Mouse (Mus musculus) cerebellum, adult (tissue): ENCODE measurements around the gene Cul7.

Experiments used
- ATAC-seq: cut with Nextera tagmentation; 2 replicates; pipeline ENCODE4 v1.9.2; 2017; ENCODE audit warnings: mild to moderate bottlenecking, moderate library complexity, mixed read lengths; ENCODE audit not compliant: insufficient number of reproducible peaks, low FRiP score, low TSS enrichment

Gene Cul7

DNA sequence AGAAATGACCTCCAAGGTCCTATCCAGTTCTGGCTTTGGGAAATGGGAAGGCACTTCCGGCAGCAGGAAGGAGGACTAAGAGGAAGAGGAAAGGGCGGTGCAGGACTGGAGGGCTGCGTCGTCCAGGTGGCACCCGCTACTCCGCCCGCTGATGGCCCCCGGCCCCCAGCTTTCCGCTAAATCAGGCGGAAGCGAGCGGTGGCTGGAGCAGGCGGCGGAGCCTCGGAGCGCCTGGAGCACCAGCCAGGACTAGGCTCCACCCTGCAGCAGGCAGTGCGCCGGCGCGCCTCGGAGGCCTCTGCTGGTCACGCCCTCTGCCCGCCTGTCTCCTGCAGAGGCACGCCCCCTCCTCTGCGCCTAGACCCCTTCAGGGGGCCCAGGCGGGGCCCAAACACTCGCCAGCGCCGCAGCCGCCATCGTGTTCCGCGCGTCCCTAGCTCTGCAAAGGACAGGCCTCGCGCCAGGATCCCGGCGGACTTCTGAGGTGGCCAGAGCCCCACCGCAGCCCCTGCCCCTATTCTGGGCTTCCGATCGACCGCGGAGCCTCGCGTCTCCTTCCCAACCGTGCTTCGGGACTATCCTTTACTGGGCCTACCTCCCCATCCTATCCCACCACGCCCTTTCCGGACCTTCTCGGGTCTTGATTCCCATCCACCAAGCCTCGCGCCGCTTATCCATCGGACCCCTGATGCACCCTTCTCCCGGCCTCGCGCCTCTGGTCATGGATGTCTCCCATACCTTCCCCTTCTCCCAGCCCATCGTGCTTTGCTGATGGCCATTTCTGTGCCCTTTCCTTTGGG is at the start of gene Cul7:
Gene Cul7, plus strand, starts transcription at position 106 of the 800 bp plus-strand sequence.
- ATAC-seq: peak; percentile 74

DNA sequence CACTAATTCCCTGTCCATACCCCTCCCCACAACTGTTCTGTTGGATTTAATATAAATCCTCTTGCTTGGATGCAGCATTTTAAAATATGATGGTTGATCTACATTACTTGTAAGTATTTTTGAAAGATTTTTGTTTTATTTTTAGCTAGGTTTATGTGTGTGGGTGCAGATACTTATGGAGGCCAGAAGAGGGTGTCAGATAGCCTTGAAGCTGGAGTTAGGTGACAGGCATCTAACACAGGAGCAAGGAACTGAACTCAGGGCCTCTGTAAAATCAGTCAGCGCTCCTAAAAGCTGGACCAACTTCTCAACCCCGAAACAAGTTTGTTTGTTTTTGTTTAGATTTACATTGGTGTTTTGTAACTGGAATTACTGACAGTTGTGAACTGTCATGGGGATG is 49.6 kb upstream of the Cul7 start:
- ATAC-seq: no peak

DNA sequence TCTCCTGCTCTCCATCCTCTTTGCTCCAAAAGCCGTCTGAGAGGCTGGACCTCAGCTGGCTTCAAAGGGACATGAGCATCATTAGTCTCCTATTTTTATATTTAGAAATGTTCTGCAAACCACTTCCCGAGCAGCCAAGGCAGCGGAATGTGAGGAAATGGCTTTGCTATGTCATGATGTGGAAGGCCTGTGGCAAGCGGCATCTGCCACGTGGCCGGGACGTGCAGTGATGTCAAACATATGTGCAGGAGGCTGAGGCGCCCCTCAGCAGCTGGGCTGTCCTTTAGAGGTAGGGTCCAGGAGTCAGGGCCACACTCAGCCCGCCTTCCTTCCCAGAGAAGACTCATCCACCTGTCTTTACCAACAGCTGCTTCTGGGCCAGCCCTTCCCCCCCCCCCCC is 47.9 kb upstream of the Cul7 start:
- no peak for ATAC-seq

DNA sequence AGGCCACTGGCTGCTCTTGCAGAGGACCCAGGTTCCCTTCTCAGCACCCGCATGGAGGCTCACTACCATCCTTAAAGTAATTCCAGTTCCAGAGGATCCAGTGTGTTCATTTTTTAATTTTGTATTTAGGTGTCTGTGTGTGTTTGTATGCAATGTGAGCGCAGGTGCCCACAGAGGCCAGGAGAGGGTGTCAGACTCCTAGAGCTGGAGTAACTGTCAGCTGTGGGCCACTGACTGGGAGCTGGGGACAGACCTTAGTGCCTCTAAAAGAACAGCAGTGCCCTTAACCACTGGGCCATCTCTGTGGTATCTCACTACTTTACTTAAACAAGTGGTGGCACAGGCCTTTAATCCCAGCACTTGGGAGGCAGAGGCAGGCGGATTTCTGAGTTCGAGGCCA is 46.9 kb upstream of the Cul7 start:
- no peak for ATAC-seq

DNA sequence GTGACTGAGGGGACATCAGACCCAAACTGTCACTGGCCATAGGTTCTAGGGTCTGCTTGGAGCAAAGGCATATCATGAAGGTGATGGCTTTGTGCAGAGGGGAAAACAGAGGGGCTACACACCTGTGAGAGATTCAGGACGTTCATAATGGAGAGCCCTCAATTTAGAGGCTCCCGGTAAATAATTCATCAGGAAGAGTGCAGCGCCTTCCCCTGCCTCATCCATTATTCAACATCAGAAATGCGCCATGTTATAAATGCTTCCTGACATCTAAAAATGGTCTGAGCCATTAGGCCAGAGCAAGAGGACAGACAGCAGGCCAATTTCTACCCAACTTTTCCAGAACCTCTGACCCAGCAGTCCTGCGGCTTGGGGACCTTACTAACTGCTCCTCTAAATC is 45.0 kb upstream of the Cul7 start:
- ATAC-seq: no peak

DNA sequence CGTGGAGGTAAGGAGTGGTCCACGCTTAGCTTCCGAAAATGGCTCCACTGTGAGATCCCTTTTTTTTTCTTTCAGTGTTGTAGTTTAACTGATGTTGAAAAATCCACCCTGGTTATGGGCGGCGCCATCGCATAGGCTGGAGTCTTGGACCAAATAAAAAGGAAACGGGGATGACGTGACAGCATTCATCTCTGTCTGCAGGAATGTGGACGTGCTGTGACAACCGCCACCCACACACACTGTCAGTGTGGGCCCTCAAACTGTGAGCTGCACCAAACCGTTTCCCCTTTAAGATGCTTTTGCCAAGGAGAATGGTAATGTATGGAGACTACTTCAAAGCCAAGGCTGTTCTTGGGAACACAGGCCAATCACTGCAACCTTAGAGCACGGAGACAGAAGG is 44.1 kb upstream of the Cul7 start:
- no peak for ATAC-seq

DNA sequence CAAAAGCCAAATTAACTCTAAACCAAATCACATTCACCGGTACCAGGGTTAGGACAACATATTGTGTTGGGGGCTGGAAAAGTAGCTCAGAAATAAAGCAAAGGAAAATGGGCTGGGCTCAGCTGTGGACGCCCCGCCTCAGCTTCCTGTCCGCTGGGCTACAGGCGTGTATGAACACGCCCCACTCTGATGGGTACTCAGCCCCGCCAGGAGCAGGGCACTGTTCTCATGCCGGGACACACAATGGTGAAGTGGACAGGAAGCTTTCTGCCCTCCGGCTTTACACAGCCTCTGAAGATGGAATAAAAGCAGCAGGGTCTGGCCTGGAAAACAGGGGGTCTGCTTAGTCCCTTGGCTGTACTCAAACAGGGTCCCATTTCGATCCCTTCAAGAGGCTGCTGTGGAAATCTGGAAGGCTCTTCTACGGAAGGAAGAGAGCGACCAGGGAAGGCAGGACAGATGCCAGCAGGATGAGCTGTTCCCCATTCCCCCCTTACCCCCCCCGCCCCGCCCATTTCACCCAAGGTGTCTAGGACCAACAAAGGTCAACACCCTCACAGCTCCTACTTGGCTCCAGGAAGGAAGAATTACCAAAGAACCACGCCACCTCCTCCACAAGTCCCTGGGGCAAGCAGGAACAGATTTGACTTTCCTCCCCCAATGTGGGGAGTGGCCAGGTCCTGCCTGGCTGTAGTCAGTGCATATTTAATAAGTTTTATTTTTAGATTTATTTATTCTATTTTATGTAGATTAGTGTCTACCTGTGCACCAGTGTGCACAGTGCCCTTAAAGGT is 40.2 kb upstream of the Cul7 start:
- ATAC-seq: no peak

DNA sequence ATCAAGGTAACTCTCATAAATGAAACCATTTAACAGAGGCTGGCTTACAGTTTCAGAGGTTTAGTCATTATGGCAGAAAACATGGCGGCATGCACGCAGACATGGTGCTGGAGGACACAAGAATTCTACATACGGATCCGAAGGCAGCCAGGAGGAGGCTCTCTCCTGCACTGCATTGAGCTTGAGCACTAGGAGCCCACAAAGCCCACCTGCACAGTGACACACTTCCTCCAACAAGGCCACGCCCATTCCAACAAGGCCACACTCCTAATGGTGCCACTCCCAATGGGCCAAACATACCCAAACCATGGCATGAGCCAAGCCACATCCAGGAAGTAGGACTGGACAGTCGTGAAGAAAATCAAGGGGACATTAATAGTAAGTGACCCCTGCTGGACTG is 38.8 kb upstream of the Cul7 start:
- ATAC-seq: no peak

DNA sequence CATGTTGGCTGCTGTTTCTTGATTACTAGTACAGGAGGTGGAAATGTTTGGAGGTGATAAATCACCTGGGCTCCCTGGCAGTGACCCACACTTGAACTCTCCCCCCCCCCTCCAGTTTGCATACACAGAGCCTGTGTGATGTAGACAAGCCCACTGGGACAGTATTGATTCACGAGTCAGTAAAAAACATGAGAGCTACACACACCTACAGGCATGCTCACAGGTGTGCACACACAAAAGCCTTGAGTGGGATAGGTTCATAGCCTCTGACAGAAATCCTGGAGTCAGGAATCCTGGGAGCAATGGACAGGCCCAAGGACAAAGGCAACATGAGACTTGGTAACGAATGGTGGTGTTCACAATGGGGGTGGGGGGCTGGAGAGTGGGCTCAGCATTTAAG is 37.9 kb upstream of the Cul7 start:
- no peak for ATAC-seq

DNA sequence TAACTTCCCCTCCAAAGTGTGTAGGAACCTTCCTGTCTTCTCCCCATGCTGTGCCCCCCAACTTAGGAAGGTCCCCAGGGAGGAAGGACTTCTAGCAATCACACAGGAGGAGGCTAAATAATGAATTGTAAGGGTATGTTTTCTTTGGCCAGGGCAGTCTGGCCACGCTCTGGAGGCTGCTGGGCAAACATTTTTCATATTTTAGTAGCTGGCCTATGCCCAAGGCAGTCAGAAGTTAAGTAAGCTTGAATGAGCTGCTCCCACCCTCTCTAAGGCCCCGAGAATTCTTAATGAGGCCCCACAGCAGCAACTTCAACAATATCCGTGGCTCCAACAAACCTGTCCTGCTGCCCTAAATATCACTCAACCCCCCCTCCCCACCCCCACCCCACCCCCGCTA is 37.3 kb upstream of the Cul7 start:
- no peak for ATAC-seq

DNA sequence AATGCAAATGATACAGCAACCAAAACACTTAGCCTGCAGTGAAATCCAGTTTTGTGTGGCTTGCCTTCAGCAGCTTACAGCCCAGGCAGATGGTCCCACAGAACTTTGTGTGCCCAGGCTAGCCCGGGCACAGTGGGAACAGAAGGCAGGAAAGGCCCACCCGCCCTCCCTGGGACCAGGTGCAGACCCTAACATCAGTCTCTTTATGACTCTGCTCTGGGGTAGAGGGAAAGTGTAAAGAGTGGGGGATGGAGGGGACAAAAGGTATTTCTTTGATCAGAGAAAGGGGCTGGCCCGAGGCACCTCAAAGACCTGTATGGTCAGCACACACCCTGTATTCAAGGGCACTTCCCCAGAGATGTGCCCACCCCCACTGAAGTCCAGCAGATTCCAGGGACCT is 36.9 kb upstream of the Cul7 start:
- ATAC-seq: no peak

DNA sequence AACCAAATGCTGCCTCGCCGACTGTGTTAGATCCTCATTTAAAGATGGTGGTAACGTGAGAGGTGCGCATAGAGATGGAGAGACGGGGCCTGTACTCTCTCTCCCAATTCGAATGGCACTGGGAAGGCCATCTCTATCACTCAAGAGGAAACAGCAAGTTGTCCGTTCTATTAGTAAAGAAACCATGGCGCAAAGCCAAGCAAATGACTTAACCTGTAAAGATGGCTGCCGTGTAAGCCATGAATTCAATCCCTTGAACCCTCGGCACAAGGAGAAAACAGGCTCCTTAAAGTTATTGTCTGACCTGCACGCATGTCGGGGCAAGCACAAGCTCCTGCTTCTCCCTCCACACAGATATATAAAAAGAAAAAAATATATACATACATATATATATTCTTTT is 32.3 kb upstream of the Cul7 start:
- no peak for ATAC-seq

DNA sequence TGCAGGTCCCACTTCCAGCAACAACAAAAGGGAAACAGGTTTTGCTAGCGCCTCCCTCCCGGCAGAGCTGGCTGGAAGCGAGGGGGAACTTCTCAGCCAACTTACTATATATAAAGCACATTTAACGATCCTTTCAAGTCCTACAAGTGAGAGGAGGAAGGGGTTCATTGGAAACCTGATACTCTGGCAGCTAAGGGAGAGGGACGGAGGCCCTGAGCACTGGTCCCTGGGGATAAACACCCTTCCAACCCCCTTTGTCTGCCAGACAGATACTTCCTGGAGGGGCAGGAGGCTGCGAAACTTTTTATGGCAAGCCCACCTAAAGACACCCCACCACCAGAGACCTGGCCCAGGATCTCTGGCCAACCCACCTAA is 31.8 kb upstream of the Cul7 start:
- ATAC-seq: no peak

DNA sequence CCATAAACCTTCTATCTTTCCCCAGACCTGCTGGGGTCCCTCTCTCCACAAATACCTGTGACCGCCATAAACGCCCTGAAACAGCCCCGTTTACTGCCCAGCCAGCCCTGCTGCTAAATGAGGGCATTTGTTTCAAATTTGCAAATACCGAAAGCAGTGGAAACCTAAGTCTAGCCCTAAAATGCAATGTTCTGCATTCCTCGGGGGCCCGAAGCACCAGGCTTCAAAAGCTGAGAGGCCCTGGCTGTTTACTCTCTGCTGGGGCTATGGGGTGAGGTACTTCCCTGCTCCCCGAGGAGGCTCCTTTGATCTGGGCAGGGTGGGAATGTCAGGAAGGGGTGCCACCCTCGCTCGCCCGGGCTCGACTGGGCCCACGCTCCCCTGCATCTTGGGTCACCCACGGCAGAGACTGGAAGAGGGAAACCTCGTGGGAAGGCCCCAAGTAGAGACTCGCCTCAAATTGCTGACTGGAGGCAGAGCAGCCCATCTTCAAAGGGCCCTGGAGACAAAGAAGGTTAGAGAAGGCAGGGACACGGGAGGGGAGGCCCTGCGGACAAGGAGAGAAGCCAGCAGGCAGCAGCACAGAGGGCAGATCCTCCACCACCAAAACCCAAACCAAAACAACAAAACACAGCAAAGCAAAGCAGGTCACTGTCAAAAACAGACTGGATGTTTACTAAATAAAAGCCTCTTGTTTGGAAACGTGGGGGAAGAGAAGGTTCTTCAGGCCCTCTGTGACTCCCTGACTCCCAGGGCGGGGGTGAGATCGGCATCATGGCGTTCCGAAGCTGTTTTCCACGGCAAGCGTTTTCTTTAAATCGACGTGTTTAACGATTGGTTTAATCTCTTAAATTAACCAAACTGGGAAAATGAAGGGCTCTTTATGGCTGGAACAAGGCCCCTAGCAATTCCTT is 31.1 kb upstream of the Cul7 start:
- no peak for ATAC-seq

DNA sequence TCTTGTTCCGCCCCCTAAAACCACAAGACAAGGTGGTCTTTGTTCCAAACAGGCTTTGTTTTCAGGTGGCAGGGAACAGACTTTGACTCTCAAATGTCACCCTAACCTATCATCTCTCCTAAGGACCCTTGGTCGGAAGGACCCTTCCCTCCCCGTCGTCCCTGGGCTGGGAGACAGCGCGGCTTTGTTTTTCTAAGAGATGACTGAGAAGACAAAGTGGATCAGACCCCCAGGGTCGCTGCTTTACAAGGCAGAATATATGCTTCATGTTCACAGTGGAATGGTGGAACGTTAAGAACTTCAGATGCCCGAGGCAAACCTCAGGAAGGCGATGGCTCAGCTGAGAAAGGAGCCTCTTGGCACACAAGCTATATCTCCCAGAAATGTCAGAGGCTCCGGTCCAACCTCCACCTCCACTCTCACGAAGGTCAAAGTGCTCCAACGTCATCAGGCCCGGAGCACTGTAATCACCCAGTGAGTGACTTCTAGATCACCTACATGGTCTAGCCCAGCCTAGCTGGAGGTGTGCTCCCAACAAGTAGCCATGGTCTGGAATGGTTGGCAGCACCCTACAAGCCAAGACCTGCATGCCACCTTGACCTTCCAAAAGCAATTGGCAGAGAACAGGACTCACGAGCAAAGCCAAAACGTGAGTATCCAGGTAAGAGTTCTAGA is 30.3 kb upstream of the Cul7 start:
- ATAC-seq: no peak

DNA sequence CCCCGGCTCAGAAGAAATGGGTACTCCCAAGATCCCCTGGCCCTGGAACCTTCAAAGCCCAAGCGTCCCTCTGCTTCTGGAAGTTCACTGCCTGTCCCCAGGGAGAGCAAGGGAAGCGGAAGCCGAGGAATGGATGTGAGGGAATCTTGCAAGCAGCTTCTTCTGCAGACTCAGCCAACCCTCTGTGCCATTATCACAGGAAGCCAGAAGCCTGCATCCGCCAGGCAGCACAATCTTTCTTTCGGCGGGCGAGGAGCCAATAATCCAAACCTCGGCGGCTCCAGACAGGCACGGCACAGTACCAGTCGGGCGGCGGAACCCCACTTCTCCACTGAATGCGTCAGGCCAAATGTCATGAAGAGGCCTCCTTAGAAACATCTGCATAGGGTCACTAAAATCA is 28.8 kb upstream of the Cul7 start:
- ATAC-seq: peak; percentile 49; the same call in 1 of the 2 replicates

DNA sequence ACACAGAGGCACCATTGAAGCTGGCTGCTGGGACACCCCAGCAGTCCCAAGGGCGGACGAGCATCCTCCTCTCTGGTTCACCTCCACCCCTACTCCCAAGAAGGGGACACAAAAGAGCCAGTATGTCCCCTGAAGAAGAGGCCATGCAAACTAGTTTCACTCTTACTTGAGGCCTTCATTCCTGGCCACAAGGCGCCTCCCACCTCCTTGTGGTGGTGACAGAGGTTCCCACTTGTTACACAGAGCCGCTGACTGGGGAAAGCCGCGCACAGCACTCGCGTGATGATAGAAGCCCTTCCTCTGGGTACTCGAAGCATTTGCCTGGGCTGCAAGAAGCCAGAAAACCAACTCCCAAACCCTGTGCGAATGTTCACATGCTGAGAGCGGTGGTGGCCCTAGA is 27.9 kb upstream of the Cul7 start:
- no peak for ATAC-seq

DNA sequence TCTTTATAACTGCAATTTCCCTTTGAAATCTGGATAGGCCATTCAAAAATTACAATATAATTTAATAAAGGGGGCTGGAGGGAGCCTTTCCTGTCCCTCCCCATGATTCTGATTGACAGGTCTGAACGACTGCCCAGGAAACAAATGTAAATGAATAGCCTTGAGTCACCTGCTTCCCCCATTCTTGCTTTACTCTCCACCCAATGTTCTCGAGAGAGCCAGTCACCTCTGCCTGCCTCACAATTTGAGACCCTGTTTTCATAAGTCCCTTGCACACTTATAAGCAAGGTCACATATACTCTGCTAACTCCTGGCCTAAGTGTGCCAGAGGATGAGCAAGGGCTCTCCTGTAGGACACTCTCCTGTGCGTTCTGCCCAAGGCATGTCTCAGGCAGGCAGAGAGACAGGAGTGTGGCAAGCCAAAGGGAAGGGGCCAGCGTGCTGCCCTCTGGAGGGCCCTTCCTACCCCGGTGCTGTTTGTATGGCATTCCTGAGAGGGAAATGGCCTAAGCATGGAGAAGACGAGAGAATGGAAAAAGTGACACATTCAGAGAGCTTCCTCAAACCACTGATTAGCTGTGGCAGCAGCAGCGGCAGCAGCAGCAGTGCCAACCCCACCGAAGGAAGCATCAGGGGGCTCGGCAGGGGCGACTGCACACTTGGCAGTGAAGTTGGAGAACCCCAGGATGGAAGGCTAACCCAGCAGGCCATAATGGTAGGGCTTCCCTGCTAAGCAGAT is 26.1 kb upstream of the Cul7 start:
- ATAC-seq: no peak

DNA sequence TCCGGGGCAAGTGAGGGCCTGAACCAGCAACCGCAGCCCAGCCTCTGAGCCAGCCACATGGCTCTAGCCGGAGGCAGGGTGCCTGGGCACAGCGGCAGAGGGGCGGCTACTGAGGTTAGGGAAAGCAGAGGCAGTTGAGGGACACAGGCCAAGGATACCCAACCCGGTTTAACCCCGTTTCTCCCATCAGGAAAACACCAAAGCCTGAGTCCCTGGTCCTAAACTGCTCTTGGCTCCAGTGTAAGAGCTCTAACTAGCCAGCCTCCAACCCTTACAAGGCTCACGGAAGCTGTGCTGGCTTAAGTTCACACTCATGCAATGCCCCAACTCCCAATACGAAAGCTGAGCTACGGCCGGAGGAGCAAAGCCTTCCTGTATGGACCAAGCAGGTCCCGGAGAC is 25.5 kb upstream of the Cul7 start:
- no peak for ATAC-seq

DNA sequence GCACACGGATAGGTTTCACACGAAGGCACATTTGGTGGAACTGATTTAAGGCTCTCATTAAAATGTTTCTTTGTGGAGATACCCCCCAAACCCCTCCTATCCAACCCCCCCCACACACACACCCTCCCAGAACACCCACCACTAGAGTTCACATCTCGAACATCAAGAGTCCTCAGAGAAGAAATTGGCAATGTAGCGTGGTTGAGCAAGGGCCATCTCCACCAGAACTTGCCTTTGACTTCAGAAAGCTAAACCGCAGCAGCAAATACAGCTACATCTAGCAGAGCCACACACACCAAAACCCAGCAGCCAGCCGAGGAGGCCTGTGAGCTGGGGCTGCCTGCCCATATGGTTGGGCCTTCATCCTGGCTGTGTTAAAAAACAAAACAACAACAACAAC is 22.7 kb upstream of the Cul7 start:
- ATAC-seq: no peak
